Mouse (Mus musculus): ENCODE measurements around the gene Prpf18. TPM values are rescaled to one million over a fixed set of nuclear protein-coding genes. Genes with fewer than 3 reads are reported as not detected.
"Not testable (repeated sequence)": the region's sequence is repeated elsewhere in the genome, so short reads cannot be mapped to it uniquely, and the experiment has no call there.

Gene Prpf18
- total RNA-seq, 1 experiment from 2014 or later: 101 TPM

DNA sequence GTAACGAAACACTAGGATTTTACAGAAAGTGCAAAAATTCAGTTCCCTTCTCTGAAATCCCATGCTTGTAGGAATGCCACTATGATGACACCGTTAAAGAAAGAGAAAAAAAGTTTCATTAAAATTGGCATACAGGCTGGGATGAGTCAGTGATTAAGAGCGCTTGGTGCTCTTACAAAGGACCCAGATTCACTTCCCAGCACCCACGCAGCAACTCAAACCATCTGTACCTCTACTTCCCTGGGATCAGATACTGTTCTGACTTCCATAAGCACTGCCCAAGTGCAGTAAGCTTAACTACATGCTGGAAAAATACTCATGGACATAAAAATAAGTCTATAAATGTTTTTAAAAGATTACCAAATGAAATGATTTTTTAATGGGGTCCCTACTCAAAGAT, 34.9 kb downstream of the Prpf18 start:
- ATAC-seq (replicated peaks; ENCODE audit: low read depth, poor library complexity, severe bottlenecking): no peak

DNA sequence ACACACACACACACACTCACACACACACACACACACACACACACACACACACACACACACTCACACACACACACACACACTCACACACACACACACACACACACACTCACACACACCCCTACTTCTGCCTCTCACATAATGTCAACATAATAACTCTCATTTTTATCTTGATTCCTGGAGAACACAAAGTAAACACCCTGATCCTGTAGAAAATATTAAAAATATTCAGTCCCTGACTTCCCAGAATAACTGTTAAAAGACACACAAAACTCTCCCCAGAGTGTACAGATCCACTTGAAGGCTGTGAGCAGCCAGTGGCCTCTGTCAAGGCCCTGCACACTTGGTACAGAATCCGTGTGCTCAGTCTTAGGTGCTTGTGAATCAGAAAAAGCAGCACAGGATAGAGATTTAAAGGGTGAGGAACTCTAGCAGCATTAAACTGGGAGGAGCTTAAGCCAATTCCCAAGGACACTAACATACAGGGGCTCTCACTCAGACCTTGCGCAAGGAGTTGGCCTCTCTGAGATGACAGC, 36.8 kb downstream of the Prpf18 start:
- no peak for ATAC-seq (replicated peaks; ENCODE audit: low read depth, poor library complexity, severe bottlenecking)

DNA sequence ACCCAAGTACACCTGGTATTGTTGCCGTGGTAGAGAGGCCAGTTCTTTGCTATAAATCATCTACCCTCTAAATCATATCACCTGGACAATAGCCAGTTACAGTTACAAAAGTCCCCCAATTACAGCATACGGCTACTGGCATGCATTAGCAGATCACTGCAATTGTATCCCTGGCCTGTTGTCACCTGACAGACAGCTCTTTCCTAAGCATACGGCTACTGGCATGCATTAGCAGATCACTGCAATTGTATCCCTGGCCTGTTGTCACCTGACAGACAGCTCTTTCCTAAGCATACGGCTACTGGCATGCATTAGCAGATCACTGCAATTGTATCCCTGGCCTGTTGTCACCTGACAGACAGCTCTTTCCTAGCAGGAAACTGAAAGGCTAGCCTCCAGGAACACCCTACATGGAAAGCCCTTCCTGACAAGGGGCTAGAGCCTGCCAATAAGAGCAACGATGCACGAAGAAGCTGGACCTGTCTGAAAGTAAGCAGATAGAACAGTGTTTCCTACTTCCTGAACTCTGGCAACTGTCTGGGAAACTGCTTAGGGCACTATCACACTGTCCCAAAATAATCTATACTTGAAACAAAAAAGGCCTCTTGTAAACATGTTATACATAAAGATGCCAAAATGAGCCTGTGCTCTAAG, 37.5 kb downstream of the Prpf18 start:
- ATAC-seq (replicated peaks; ENCODE audit: low read depth, poor library complexity, severe bottlenecking): not testable (repeated sequence)

DNA sequence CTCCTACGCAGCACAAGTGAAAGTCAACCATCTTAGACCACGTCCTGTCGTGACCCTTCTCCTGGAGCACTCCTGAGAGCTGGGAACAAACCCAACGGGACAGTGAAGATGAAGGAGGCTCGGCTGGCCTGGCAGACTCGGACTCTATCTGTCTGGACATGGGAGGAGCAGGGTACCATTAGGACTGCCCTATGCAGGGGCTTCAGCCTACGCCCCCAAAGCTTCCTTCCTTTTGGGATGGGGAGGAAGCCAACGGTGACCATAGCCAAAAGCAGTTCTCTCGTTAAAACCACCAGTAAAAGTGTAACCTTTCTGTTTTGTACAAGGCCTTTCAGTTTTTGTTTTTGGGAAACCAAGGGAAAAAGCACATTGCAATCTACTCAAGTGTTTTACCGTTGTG, 40.2 kb downstream of the Prpf18 start:
- ATAC-seq (replicated peaks; ENCODE audit: low read depth, poor library complexity, severe bottlenecking): no peak

DNA sequence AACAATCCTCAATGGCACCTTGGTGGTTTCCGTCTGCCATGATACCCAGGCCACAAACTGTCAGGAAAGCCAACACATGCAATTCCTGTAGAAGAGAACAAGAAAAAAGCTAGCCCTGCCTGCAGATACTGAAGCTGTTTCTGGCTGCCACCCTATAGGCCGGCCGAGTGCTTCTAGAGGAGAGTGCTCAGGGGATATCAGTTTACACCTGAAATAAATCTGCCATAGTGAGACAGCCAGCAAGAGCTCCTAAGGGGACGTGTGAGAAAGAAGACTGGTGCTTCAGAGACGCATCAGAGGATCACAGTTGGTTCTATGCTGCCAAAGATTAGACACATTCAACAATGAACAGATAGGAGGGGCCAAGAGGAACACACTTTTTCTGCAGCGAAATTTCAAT, 40.6 kb downstream of the Prpf18 start:
- no peak for ATAC-seq (replicated peaks; ENCODE audit: low read depth, poor library complexity, severe bottlenecking)

DNA sequence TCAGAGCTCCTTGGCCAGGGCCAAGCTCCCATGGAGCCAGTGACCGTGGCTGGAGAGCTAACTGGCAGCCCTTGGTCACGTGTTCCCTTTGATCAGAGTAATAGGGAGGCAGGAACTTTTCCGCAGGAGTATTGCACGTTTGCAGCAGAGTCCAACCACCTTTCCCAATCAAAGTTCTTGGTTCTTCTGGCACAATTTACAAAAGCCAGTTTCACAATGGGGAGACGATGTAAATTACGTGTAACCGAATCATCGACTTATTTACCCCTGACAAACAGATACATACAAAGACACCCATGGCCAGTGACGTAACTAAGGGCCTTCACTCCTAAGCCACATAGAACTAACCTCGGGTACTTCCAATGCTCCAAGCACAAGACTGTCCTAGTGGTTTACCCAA, 42.5 kb downstream of the Prpf18 start:
- ATAC-seq (replicated peaks; ENCODE audit: low read depth, poor library complexity, severe bottlenecking): no peak

DNA sequence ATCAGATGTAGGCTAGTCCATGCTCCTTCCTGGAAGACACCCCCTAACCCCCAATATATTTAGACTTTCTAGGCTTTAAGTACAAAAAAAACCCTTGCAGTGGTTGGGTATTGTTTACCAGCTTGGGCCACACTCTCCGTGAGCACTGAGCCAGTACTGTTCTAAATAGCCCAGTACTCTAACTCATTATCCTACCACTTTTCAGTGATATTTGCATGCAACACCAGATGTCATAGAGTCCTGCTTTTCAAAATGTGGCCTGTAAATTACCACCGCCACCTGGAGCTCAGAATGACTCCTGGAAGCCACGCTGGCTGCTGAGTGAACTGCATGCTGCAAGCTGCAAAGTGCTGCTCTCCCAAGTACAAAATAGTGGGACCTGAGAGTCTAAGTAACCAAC, 43.7 kb downstream of the Prpf18 start:
- ATAC-seq (replicated peaks; ENCODE audit: low read depth, poor library complexity, severe bottlenecking): no peak

DNA sequence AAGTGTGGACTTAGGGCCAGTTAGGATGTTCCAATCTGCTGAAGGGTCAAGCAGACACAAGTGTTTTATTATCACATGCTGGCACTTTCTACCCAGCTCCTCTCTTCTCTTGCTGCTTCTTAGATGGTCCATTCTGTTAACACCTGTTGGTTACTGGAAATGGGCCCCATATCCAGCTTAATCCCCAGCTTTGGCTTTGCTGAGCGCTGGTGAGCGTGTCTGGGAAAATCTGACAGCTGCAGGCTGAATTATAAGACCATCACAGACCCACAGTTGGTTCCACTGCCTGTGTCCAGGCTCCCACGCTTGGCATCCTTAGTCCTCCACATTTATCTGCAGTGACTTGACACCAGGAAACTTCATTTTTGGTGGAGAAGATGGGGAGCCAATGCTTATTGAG, 45.4 kb downstream of the Prpf18 start:
- ATAC-seq (replicated peaks; ENCODE audit: low read depth, poor library complexity, severe bottlenecking): no peak

DNA sequence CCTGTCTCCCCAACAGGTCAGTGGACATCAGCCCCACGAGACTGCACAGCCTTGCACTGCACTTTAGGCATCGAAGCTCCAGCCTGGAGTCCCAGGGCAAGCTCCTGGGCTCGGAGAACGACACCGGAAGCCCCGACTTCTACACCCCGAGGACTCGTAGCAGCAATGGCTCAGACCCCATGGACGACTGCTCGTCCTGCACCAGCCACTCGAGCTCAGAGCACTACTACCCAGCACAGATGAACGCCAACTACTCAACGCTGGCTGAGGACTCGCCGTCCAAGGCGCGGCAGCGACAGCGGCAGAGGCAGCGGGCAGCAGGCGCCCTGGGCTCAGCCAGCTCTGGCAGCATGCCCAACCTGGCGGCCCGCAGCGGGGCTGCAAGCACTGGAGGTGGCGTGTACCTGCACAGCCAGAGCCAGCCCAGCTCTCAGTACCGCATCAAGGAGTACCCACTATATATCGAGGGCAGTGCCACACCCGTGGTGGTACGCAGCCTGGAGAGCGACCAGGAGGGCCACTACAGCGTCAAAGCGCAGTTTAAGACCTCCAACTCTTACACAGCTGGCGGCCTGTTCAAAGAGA, 48.5 kb downstream of the Prpf18 start:
- no peak for ATAC-seq (replicated peaks; ENCODE audit: low read depth, poor library complexity, severe bottlenecking)

DNA sequence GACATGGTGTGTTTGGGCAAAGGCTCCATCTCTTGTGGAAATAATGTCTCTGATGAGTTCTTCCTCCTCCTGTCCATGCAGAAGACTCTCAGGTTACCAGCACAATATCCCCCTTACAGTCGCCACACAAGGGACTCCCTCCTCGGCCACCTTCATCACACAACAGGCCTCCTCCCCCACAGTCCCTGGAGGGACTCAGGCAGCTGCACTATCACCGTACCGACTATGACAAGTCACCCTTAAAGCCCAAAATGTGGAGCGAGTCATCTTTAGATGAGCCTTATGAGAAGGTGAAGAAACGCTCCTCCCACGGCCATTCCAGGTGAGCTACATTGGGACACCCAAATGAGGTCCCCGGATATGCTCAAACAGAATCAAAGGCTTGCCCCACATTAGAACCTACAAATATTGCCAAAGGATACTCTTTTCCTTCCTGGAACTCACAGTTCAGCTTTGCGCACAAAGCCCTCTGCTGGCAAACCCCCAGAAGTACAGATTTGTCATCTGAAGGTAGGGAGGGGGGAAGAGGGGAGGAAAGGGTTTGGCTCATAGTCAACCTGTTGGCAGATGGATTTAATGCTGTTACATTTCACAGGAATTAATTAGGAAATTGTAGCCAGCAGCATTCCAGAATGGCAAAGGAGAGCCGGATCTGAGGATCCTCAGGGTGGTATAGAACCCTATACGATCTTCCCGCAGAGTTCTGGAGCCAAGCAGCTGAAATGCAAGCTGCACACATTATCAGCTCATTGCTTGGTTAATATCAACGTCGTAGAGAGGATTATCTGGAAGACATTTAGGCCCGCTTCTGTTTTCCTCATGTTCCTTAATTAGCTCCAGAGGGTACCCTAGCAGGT, 50.7 kb downstream of the Prpf18 start:
- peak; percentile 80 for ATAC-seq (replicated peaks; ENCODE audit: low read depth, poor library complexity, severe bottlenecking)

DNA sequence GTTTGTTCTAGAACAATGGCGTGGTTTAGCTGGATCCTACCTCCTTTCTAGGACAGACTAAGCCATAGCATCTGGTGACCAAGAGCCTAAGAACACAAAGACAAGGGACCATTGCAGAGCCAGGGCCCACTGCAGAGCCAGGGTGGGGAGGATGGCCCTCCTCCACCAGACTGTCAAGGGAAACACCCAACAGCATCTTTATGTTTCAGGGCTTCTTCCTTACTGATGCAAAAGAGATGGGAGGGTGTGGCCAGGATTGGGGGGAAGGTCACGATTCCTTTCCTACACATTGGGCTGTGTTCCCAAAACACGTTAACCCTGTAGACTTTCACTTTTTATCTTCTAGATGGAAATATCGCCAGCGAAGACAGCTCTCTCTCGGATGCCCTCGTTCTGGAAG, 54.9 kb downstream of the Prpf18 start:
- no peak for ATAC-seq (replicated peaks; ENCODE audit: low read depth, poor library complexity, severe bottlenecking)

DNA sequence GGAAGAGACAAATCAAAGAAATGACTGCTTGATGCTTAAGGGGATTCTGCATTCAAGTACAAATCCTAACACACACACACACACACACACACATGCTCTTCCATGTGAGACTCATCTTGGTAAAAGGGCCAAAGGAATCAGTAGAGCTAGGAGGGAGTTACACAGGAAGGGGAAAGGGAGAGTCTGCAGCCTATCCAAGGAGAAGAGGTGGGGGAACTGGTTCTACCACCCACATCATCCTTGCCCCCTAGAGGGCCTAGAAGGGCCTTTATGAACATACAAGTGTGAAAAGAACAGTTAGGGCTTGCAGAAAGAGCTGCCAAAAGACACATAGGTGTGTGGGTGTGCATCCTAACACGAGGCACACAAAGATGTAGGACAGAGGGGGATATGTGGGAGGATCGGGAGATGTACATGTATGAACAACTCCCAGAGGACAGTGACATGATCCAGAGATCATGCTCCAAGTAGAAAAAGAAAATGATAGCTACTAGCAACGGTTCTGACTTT, 58.0 kb downstream of the Prpf18 start:
- no peak for ATAC-seq (replicated peaks; ENCODE audit: low read depth, poor library complexity, severe bottlenecking)

DNA sequence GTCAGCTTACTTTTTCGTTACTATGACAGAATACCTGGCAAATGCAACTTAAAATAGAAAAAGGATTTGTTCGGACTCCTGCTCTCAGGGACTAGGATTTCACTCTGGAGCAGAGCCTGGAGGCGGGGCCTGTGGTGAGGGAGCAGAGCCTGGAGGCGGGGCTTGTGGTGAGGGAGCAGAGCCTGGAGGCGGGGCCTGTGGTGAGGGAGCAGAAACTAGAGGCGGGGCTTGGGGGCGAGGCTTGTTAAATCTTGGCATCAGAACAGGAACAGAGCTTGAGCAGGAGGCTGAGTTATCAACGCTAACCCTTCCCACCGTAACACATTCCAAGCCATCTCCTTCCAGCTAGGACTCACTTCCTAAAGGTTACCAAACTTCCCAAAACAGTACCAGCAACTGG, 58.5 kb downstream of the Prpf18 start:
- peak; percentile 96 for ATAC-seq (replicated peaks; ENCODE audit: low read depth, poor library complexity, severe bottlenecking)

DNA sequence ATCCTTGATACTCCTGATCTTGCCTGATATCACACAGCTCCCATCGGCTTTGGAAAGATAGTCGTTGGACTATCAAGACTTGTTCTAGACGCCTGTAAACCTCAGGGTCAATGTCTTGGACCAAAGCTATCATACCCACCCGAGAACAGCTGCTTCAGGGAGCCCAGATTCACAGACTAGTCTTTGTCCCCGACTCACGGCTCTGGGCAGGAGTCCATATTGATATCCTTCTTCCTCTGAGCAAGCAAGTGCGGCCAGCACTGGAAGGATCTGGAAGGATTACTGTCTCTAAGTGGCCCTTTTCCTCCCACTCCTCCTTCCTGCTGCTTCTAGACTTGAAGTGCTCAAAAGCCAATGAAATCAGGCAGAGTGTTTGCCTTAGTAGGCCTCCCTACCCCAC, 59.2 kb downstream of the Prpf18 start:
- no peak for ATAC-seq (replicated peaks; ENCODE audit: low read depth, poor library complexity, severe bottlenecking)

DNA sequence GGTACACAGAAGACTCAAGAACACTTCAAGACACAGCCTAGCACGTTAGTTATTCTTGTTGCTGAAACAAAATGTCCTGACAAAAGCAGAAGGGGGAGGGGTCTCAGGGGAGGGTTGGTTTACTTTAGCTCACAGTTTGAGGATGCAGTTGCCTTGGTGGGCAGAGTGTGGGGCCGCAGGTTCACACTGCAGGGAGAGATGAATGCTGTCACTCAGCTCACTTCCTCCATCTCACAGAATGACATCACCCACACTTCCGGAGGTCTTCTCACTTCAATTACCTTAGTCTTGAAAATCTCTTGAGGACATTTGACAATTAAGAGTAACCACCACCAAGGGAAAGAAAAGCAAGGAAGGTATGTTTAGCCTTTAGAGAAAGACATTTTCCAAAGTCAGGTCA, 60.3 kb downstream of the Prpf18 start:
- no peak for ATAC-seq (replicated peaks; ENCODE audit: low read depth, poor library complexity, severe bottlenecking)

DNA sequence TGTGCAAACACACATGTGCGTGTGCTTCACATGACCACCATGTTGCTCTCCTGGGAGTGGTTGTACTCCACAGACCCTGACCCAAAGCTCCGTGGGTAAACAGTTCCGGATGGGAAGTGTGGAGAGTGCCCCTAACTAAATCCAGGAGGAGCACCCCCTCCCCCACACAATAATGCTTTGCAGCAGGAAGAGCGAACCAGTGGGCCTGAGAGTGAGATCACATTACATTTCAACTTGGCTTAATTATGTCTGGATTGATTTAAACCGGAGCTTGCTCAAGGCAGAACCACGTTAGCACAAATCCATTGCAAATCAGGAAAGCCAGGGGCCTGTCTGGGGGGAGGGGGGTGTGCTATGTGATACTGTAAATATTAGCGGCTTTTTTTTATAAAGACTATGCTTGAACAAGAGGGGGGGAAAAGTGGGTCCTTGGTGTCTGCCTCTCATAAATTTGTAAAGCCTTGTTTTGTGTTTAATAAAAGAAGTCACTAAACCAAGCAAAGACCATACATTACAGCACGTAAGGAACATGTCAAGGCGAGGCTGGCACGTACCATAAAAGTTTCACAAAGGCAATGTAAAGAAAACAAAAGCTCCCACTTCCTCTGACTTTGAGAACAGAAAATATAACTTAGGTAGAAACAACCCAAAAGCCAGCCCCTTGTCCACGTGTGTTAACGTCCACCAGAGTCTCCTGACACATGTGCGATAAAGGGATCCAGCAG, 64.1 kb downstream of the Prpf18 start:
- no peak for ATAC-seq (replicated peaks; ENCODE audit: low read depth, poor library complexity, severe bottlenecking)

DNA sequence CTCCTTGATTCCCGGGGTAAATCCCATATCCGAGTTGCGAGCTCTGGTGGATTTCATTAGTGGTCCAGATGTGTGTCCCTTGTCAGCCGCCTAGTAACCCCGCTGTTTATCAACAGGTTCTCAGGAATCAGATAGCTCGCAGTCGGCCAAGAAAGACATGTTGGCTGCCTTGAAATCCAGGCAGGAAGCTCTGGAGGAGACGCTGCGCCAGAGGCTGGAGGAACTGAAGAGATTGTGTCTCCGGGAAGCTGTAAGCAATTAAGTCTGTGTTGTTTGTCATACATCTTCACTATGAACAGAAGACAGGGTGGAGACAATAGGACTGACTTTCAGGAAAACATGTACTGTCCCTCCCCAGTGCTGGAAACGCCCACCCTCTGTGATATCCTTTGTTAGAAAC, 65.7 kb downstream of the Prpf18 start:
- no peak for ATAC-seq (replicated peaks; ENCODE audit: low read depth, poor library complexity, severe bottlenecking)

DNA sequence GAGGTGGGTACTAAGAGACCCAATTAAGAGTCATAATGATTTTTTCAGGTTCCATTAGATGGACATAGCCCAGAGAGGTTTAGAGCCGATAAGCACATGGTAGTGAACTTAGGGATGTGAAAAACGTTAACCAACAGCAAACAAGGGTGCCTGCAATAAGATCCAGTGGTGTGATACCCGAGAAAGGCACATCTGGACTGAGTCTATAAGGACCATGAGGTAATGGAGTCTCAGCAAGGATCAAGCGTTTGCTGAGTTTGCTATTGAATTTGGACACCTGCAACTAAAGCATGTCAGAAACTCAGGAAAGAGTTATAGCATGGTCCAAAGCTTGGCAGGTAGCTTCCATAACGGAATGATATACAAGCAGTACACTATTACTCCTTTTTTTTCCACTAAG, 67.7 kb downstream of the Prpf18 start:
- ATAC-seq (replicated peaks; ENCODE audit: low read depth, poor library complexity, severe bottlenecking): no peak

DNA sequence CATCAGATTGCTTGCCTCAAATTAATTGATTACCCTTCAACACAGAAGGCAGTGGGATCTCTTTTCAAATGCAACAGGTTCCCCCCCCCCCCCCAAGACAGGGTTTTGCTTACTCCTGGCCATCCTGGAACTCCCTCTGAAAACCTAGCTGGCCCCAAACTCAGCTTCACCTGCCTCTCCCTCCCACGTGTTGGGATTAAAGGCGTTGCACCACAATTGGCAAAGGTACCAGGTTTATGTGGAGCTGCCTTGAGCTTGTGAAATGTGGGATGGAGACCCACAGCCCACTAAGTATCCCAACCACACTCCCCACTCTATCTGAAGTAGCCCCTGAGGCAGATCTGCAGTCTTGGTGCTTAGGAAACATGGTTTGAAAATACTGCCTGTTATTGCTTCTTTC, 69.0 kb downstream of the Prpf18 start:
- no peak for ATAC-seq (replicated peaks; ENCODE audit: low read depth, poor library complexity, severe bottlenecking)

DNA sequence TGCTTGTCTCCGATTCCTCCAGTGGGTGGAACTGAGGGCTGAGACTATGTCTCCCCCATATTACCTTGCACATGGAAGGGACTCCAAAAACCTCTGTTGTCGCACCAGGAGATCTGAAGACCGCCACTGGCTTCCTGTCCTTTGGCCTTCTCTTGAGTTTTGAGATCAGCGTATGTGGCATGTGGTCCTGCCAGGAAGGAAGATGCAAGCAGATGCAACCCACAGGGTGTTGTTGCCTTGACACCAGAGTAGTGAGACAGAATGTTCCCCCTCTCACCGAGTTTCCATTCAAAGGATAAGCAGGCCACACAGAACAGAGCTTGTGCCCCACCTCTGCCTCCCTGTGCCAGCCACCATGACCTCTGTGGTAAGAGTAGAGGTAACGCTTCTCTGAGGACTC, 71.2 kb downstream of the Prpf18 start:
- peak; percentile 95 for ATAC-seq (replicated peaks; ENCODE audit: low read depth, poor library complexity, severe bottlenecking)

All from common myeloid progenitor, adult 5-6 weeks (primary cell).